Mouse (Mus musculus): ENCODE results near the gene Leo1.
"Not testable (repeated sequence)": the region's sequence is repeated elsewhere in the genome, so short reads cannot be mapped to it uniquely, and the experiment has no call there.

Leo1 gene

GRCm38 (mm10) chr9:75427366-75428273, 13.7 kb upstream of the Leo1 start:
- DNase-seq: no peak

GRCm38 (mm10) chr9:75428274-75428600, 13.1 kb upstream of the Leo1 start:
- no peak for DNase-seq

- no peak for DNase-seq
Measured at GRCm38 (mm10) chr9:75429040-75429439, 12.3 kb upstream of the Leo1 start.

- no peak for DNase-seq
Measured at GRCm38 (mm10) chr9:75429657-75430056, 11.7 kb upstream of the Leo1 start.

- no peak for DNase-seq
Measured at GRCm38 (mm10) chr9:75430822-75431621, 10.3 kb upstream of the Leo1 start.

GRCm38 (mm10) chr9:75432694-75433093, 8.6 kb upstream of the Leo1 start:
- DNase-seq: no peak

- peak; percentile 29 for DNase-seq
Measured at GRCm38 (mm10) chr9:75434172-75434793, 7.0 kb upstream of the Leo1 start.

- DNase-seq: no peak
Measured at GRCm38 (mm10) chr9:75434872-75435271, 6.5 kb upstream of the Leo1 start.

- DNase-seq: no peak
Measured at GRCm38 (mm10) chr9:75435291-75435690, 6.0 kb upstream of the Leo1 start.

GRCm38 (mm10) chr9:75435918-75436317, 5.4 kb upstream of the Leo1 start:
- DNase-seq: peak; percentile 71

GRCm38 (mm10) chr9:75437653-75438385, 3.5 kb upstream of the Leo1 start:
- peak; percentile 36 for DNase-seq

GRCm38 (mm10) chr9:75441691-75442131, 387 bp downstream of the Leo1 start:
- no peak for DNase-seq

GRCm38 (mm10) chr9:75444981-75445380, 3.7 kb downstream of the Leo1 start:
- DNase-seq: peak; percentile 28

GRCm38 (mm10) chr9:75446574-75446973, 5.2 kb downstream of the Leo1 start:
- not testable (repeated sequence) for DNase-seq

- DNase-seq: no peak
Measured at GRCm38 (mm10) chr9:75448021-75448420, 6.7 kb downstream of the Leo1 start.

GRCm38 (mm10) chr9:75453994-75454393, 12.7 kb downstream of the Leo1 start:
- no peak for DNase-seq

- no peak for DNase-seq
Measured at GRCm38 (mm10) chr9:75455684-75456083, 14.4 kb downstream of the Leo1 start.

GRCm38 (mm10) chr9:75463050-75463660, 21.8 kb downstream of the Leo1 start:
- DNase-seq: no peak

GRCm38 (mm10) chr9:75465856-75466255, 24.5 kb downstream of the Leo1 start:
- no peak for DNase-seq

GRCm38 (mm10) chr9:75466641-75467040, 25.3 kb downstream of the Leo1 start:
- DNase-seq: no peak

- no peak for DNase-seq
Measured at GRCm38 (mm10) chr9:75467581-75467980, 26.3 kb downstream of the Leo1 start.

- DNase-seq: no peak
Measured at GRCm38 (mm10) chr9:75468297-75468696, 27.0 kb downstream of the Leo1 start.
